Mouse (Mus musculus) intestine, postnatal 0 days (tissue): ENCODE data around the gene Kyat3. TPM values are rescaled to one million over a fixed set of nuclear protein-coding genes. Genes with fewer than 3 reads are reported as not detected.

Experiments used
- ATAC-seq: fragments of 200-750 bp; cut with Nextera tagmentation; 2 replicates; pipeline ENCODE4 v1.8.0; 2017; ENCODE audit warnings: mild to moderate bottlenecking, moderate TSS enrichment, moderate library complexity
- H3K27ac ChIP-seq: fragments of 300-500 bp; sonication (generic); 2 replicates; pipeline ENCODE4 v1.5.1; 2014; ENCODE audit warnings: mild to moderate bottlenecking, low read depth, low read length, moderate library complexity
- H3K27me3 ChIP-seq: fragments of 300-500 bp; sonication (generic); replicated peaks from 2 replicates; pipeline ENCODE4 v1.6.1; 2014; ENCODE audit warnings: low read length, mixed read lengths; ENCODE audit not compliant: control insufficient read depth, insufficient read depth
- H3K36me3 ChIP-seq: fragments of 300-500 bp; sonication (generic); 2 replicates; pipeline ENCODE4 v1.6.1; 2014; ENCODE audit warnings: mild to moderate bottlenecking, moderate library complexity; ENCODE audit not compliant: control insufficient read depth, insufficient read depth
- H3K4me1 ChIP-seq: fragments of 300-500 bp; sonication (generic); replicated peaks from 2 replicates; pipeline ENCODE4 v1.6.1; 2014; ENCODE audit warnings: antibody characterized with exemption, low read length, mixed read lengths; ENCODE audit not compliant: control insufficient read depth, insufficient read depth
- H3K4me2 ChIP-seq: fragments of 300-500 bp; sonication (generic); replicated peaks from 2 replicates; pipeline ENCODE4 v1.6.1; 2014; ENCODE audit warnings: low read depth, mild to moderate bottlenecking, moderate library complexity
- H3K4me3 ChIP-seq: fragments of 300-500 bp; sonication (generic); 2 replicates; pipeline ENCODE4 v1.5.1; 2014; ENCODE audit warnings: low read depth, low read length
- H3K9ac ChIP-seq: fragments of 300-500 bp; sonication (generic); 2 replicates; pipeline ENCODE4 v1.6.1; 2014; ENCODE audit warnings: mild to moderate bottlenecking, low read depth, low read length
- H3K9me3 ChIP-seq: fragments of 300-500 bp; sonication (generic); 2 replicates; pipeline ENCODE4 v1.6.1; 2016; ENCODE audit warnings: mixed run types; ENCODE audit not compliant: control insufficient read depth
- CTCF ChIP-seq: sonication (generic); IDR thresholded peaks from 2 replicates; pipeline ENCODE4 v1.5.1; 2016; ENCODE audit warnings: low read depth, mild to moderate bottlenecking, control low read depth, antibody characterized with exemption, moderate library complexity
- WGBS: fragments of 180-500 bp; shearing (Covaris S2); extraction: QIAGEN DNeasy Blood & Tissue Kit; methylation state at CpG from one replicate; pipeline ENCODE4 v1.1.7; 2014; 5-methylcytosine and 5-hydroxymethylcytosine counted together
- polyA plus RNA-seq: library from polyadenylated mRNA; unstranded; fragments of >200 nt; fragmentation: Nextera tagmentation; extraction: Ambion mirVana; gene quantifications from 2 replicates; pipeline ENCODE4 v1.2.1, GENCODE M21; 2015

Kyat3 gene
- polyA plus RNA-seq, 1 experiment from 2014 or later, result 2.0 TPM

- H3K36me3 ChIP-seq, result 0 out of 2 replicates have a peak, but pooled peaks cover 4% of the 10 kb centered on the region
- peak overlapping the region; percentile 15; the same call in 1 of the 2 replicates for H3K27ac ChIP-seq
- no peaks in the 10 kb centered on the region for H3K9me3 ChIP-seq
- peak; percentile 78 for ATAC-seq
- no peak overlapping the region for H3K9ac ChIP-seq
- peak overlapping the region; percentile 32 for H3K4me2 ChIP-seq
- H3K27me3 ChIP-seq, result no peaks in the 10 kb centered on the region
- no peak overlapping the region for H3K4me3 ChIP-seq
- WGBS, result 48% methylated on average over 21 of the region's 21 CpGs
- no peaks in the 10 kb centered on the region; the same call in 1 of the 2 replicates for H3K4me1 ChIP-seq
- peak; percentile 93 for TF ChIP-seq CTCF
These were observed 43.4 kb downstream of the Kyat3 start for GRCm38 (mm10) chr3:142743973-142744898.

DNA sequence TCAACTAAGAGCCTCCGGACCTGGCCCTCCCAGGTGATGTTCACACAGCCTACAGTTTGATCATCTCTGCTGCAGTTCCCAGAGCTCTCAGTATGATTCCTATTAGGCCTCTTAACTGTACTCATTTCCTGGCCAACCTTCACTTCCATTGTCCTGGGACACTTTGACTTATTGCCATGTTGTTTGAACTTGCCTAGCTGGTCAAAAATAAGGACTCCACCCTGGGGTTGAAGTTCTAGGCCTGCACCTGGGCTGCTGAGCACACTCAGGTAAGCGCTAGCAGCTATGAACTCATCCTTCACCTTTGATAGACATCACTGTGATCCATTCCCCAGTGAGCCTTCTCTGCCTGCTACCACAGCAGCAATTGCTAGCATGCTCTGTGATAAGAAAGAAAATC is 44.2 kb downstream of the Kyat3 start:
- H3K27ac ChIP-seq, result no peak overlapping the region
- H3K9ac ChIP-seq, result no peak overlapping the region
- H3K4me2 ChIP-seq, result no peak overlapping the region
- H3K36me3 ChIP-seq, result no peaks in the 10 kb centered on the region
- WGBS, result 81% methylated on average over 2 of the region's 2 CpGs
- H3K4me3 ChIP-seq, result no peak overlapping the region
- no peaks in the 10 kb centered on the region for H3K27me3 ChIP-seq
- no peaks in the 10 kb centered on the region for H3K9me3 ChIP-seq
- TF ChIP-seq CTCF, result no peak
- peak; percentile 56 for ATAC-seq
- H3K4me1 ChIP-seq, result peaks cover 3% of the 10 kb centered on the region; the same call in 1 of the 2 replicates

DNA sequence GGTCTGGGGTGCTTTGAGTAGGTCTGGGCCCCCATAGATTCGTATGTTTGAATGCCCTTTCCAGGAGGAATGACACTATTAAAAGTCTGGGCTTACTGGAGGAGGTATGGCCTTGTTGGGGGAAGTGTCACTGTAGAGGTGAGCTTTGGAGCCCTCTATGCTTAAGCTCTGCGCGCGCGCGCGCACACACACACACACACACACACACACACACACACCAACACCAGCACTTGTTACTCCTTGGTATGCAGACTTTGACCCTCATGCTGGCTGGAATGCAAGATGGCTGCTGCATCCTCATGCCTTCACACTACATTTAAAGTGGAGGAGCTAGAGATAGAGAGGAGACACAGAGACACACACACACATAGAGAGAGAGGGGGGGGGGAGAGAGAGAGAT is 46.8 kb downstream of the Kyat3 start:
- TF ChIP-seq CTCF, result no peak
- peaks cover 4% of the 10 kb centered on the region; the same call in 1 of the 2 replicates for H3K4me1 ChIP-seq
- no peak overlapping the region for H3K4me3 ChIP-seq
- no peak overlapping the region for H3K9ac ChIP-seq
- H3K27ac ChIP-seq, result no peak overlapping the region
- 93% methylated on average over 7 of the region's 7 CpGs for WGBS
- no peak for ATAC-seq
- no peaks in the 10 kb centered on the region for H3K36me3 ChIP-seq
- no peaks in the 10 kb centered on the region for H3K9me3 ChIP-seq
- no peaks in the 10 kb centered on the region for H3K27me3 ChIP-seq
- no peak overlapping the region for H3K4me2 ChIP-seq

DNA sequence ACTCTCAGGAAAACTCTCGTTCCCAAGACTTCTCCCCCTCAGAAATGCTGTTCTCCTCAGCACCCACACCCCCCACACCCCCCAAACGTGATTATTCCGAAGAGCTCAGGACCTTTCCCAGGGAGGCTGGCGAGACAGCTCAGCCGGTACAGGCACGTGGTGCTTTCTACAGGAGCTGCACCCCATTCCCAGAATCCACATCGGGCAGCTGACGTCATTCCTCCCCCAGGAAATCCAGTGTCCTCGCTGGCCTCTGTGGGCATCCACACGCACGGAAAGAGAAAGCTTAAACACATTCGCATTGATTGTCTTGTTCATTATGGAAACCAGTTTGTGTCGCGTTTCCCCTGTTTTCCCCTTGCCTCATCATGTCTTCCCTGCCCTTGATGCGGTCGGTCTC is 48.3 kb downstream of the Kyat3 start:
- Histone ChIP-seq H3K9me3 (no peaks in the 10 kb centered on the region), H3K27me3 (no peaks in the 10 kb centered on the region), H3K36me3 (no peaks in the 10 kb centered on the region), H3K4me3 (no peak overlapping the region), H3K4me1 (peaks cover 4% of the 10 kb centered on the region; the same call in 1 of the 2 replicates), H3K9ac (no peak overlapping the region), H3K27ac (no peak overlapping the region), H3K4me2 (no peak overlapping the region)
- TF ChIP-seq CTCF, result no peak
- ATAC-seq, result no peak
- WGBS, result 88% methylated on average over 16 of the region's 16 CpGs

DNA sequence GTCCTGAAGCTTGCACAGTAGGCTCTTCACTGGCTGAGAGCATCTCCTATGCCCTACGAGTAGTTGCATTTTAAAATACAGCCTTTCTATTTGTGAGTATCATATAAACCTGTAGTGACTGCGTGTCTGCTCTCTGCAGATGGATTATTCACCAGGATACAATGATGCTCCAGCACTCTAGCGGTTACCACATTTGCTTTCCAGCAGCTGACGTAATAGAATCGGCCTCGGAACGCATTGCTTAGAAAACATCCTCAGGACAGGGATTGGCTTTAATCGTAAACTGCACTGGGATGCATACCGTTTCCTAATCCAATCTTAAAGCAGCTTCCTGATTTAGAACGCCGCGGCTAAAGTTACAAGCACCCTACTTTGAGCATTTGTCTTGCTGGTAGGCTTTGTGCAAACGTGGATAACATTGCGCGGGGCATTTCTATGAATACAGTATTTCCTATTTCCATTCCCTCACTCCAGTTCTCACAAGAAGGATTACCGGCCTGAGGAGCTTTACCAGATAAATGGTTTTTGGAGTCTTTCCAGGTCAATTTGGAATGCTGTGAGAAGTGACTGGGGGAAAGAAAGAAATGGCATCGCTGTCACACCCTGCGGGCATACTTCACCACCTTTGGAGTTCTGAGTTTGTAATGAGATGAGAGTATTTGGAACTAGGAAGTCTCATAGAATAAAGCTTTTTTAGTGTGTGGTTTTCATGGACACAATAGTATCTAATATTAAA is 54.4 kb downstream of the Kyat3 start:
- Histone ChIP-seq H3K4me1 (no peaks in the 10 kb centered on the region), H3K4me2 (no peak overlapping the region), H3K4me3 (no peak overlapping the region), H3K27ac (no peak overlapping the region), H3K36me3 (no peaks in the 10 kb centered on the region), H3K9ac (no peak overlapping the region), H3K9me3 (no peaks in the 10 kb centered on the region), H3K27me3 (no peaks in the 10 kb centered on the region)
- WGBS, result 88% methylated on average over 18 of the region's 18 CpGs
- no peak for ATAC-seq
- TF ChIP-seq CTCF, result no peak

DNA sequence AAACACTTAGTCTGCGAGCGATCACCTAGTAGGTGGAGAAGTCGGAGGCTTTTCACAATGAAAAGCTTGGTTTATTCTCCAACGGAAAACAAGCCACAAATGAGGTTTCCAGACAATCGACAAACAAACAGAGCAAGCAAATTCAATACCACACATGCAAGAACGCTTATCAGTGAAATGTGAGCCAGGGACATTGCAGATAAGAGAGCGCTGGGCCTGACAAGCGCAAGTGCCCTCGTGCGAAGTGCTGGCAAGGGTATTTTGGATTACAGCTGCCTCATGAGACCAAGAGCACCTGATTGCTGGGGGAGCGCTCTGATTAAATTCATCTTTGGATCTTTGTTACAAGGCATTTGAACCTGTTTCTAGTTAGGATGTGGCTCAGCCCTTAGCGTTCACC is 57.0 kb downstream of the Kyat3 start:
- Histone ChIP-seq H3K9me3 (no peaks in the 10 kb centered on the region), H3K36me3 (no peaks in the 10 kb centered on the region), H3K27me3 (no peaks in the 10 kb centered on the region), H3K9ac (no peak overlapping the region), H3K4me2 (no peak overlapping the region), H3K27ac (no peak overlapping the region), H3K4me1 (no peaks in the 10 kb centered on the region), H3K4me3 (no peak overlapping the region)
- no peak for TF ChIP-seq CTCF
- no peak for ATAC-seq
- 30% methylated on average over 12 of the region's 12 CpGs for WGBS
